Mouse (Mus musculus): ENCODE data around the gene Abhd5.
"Not testable (repeated sequence)": the region's sequence is repeated elsewhere in the genome, so short reads cannot be mapped to it uniquely, and the experiment has no call there.

The Abhd5 gene

DNA sequence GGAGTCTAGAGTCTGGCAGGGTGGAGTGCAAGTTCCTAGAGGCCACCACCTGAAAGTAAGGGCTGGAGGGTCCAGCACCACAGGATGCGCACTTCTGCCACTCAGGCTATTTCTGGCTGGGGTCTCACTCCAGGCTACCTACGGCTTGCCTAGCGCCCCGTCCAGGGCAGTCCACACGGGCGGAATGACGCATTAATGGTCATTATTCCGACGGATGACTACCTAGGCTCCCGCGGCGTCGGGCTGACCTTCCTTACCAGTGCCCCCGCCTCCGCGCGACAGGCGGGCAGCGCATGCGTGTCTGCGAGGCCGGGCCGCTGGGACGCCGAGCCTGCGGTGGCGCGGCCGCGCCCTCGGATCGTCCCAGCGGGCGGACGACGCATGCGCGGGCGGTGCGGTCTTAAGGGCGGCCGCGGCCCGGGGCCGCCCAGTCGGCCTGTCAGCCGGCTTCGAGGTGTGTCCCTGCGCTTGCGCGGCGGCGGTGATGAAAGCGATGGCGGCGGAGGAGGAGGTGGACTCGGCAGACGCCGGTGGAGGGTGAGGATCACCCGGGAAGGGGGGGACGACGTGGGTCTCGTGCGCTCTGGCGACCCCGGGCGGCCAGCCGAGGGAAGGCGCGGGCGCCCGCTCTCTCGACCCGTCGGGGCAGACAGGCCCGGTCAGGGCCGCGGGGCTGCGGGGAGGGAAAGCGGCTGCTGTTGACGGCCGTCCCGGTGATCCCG, at the start of gene Abhd5:
Abhd5 (plus strand) TSS at position 306 of the 722 bp plus-strand sequence.
- peak; percentile 96 for DNase-seq (ENCODE audit: low spot score)

DNA sequence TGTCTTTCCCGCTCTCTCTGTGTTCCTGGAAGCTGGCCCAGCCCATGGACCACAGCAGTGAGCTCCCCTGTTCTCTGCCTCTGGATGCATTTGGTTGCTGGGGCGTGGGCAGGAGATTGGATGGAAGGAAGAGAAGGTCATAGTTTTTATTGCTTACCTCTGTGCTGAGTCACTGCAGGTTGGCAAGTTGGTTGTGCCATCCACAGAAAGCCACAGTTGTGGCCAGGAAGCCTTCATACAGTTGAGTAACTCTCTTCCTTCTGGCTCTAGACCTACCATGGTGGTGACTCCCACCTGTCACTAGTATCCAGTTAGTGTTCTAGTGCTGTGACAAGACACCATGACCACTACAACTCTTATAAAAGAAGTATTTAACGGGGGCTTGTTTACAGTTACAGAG, 46.1 kb upstream of the Abhd5 start:
- DNase-seq (ENCODE audit: low spot score): no peak

DNA sequence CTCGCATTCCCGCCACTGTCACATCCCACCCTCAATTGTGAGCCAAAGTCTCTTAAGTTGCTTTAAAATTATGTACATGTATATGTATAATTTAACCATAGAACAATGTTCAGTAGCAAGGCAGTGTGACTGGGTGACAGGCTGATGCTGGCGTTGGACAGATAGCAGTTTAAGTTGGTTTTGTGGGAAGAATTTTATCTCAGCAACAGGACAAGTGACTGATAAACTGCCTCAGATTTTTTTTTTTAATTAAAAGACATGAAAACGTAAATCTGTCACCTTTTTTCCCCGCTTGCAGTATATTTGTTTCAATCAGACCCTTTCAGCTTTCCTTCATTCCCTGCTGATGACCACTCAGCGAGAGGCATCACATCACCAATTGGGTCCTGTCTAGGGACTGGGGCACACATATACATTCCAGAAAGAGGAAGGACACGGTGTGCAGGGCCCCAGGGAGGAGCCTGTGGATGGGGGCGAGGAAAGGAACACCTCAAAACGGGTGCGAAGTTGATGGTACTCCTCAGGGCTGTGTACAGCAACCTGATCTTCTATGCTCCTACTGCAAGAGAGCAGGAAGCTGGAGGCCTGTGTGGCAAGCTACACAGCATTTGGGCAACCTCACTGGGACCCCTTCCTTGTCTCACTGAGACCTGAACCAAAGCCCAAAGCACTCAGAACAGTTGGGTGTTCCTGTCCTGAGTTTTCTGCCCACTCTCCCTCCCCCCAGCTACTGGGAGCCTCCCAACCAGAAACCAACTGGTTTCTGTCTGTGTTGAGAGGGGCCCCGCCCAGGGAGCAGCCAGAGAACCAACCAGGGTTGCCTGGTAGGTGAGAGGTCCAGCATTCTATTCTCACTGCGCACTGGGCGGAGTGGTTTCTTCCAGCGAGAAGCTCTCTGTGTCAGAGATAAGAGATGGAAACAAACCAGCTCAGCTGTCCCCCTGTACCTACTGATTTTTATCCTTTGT, 42.1 kb upstream of the Abhd5 start:
- peak; percentile 53 for DNase-seq (ENCODE audit: low spot score)

DNA sequence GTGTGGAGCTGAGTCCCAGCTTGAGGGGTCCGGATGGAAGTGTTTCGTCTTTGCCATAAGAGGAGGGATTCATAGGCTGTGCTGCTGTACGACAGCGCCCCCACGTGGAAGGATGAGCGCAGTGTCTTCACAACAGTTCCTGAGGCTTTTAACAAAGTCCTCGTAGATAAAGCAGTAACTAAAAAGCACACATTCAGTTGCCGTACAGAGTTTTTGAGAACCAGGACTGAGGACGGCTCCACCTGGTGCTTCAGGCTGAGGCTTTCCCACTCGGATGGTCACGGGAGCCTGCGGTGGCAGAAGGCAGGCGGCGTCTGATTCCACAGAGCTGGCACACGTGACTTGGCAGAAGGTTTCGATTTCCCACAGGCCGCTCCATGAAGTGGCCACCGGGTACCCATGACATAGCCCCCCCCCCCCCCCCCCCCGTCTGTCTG, 40.8 kb upstream of the Abhd5 start:
- peak; percentile 89 for DNase-seq (ENCODE audit: low spot score)

DNA sequence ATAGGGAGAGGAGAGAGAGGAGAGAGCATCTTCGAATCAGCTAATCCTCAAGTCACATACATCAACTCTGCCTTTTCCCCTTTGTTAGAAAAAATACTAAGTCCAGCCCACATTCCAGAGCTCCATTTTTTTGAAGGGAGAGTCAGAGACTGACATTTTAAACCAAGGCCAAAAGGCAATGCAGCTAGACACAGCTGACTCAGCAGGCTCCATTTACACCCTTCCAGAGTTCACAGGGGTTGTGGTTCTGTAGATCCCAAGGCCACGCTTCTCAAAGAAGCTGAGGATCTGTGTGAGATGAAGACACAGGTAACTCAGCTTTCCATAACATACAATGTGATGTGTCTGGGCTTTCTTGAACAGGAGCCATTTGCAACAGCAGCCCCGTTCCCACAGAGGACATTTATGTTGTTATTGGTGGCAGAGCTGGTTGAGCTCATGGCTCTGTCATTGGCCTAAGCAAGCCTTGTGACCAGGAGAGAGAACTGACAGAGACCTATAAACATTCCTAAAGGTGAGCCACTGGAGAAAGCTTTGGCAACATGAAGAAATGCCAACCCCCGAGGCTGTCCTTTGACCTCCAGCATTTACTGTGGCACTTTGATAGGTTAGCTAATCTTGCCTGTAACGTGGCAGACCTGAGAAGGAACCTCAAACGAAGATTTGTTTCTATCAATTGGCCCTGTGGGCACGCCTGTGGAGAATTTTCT, 40.2 kb upstream of the Abhd5 start:
- peak; percentile 28 for DNase-seq (ENCODE audit: low spot score)

DNA sequence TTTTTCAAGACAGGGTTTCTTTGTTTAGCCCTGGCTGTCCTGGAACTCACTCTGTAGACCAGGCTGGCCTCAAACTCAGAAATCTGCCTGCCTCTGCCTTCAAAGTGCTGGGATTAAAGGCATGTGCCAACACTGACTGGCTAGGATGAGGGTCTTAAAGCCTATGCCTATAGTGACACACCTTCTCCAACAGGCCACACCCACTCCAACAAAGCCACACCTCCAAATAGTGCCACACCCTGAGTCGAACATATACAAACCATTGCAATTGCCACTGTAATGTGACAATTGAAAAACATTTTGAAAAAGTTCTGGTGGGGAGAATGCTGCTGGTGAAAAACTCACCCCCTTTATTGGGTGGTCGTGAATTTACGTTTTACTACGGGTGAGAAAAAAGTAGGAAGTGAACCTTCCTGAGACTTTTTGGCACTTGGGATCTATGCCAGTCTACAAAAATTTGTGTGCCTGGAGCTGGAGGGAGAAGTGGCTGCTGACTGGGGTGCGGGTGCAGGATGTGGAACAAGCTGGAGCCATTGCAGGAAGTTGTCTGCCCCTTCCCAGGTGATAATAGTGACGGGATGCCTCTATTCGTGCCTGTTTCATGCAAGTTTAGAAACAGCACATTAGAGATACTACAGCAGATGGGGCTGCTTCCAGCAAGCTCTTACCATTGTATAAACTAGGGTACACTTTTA, 39.0 kb upstream of the Abhd5 start:
- no peak for DNase-seq (ENCODE audit: low spot score)

DNA sequence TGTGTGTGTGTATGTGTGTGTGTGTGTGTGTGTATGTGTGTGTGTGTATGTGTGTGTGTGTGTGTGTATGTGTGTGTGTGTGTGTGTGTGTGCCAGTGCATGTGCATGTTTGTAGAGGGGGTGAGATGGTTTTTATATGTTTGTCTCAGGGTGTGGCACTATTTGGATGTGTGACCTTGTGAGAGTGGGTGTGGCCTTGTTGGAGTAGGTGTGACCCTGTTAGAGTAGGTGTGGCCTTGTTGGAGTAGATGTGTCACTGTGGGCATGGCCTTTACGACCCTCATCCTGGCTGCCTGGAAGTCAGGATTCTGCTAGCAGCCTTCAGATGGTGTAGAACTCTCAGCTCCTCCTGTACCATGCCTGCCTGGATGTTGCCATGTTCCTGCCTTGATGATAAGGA, 38.3 kb upstream of the Abhd5 start:
- DNase-seq (ENCODE audit: low spot score): not testable (repeated sequence)

DNA sequence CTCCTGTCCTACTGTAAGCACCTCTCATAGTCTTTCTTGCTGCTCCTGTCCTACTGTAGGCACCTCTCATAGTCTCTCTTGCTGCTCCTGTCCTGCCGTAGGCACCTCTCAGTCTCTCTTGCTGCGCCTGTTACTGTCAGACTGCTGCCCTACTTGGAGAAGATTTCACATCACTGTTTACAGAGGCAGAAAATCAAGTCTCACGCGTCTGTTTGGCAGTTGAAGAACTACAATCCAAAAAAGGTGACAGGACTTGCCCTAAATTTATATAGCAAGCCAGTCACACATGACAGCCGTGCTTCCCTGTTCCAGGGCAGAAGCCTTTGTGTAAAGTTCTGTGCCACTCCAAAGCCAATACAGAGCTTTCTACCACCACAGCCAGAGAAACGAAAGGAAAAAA, 37.0 kb upstream of the Abhd5 start:
- no peak for DNase-seq (ENCODE audit: low spot score)

DNA sequence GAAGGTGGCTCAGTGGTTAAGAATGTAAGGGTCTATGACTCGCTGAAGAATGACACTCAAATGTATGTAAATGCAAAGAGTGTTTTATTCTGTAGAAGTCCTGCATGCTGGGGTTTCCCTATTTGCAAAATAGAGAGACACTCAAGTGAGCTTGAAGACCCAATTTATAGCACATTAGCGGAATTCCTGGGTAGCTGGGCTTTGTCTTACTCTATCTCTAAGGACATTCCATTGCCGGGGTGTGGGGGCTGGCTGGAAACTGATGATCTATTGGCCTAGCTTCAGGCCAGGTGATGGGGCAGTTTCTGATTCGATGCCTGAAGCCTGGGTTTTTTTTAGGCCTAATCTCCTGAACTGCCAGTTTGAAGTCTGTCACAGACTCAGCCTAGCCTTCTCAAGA, 36.5 kb upstream of the Abhd5 start:
- no peak for DNase-seq (ENCODE audit: low spot score)

DNA sequence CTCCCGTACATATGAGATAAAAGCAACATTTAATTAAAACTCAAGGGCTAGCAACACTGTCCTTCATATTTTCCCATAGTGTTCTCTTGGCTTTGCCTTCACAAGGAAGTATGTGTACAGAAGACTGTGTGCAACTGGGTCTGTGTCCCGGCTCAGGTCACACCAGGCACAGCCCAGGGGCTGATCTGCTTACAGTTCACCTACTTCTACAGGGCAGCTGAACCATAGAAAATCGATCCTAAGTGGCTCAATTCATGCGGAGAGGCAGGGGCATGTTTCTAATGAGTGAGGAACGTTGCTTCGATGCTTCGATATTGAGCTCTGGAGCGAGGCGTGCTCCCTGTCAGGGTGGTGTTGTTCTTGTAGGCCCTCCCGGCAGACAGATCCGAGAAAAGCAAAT, 35.9 kb upstream of the Abhd5 start:
- DNase-seq (ENCODE audit: low spot score): no peak

DNA sequence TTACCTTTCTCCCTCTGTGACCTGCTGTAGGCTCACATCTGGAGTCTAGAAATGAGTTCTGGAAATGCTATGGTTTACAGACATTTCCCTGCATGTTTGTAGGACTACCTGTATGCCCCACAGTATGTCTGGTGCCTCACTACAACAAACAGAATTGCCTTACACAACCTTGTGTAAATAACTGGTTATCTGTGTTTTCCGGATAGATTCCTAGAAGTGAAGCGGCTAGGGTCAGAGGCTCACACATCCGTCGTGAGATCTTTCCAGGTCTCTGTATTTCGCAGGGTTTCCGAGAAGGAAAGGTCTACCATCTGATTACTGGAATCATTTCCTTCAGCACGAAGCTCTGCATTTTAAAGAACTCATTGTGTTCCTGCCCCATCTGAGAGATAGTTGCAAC, 34.8 kb upstream of the Abhd5 start:
- DNase-seq (ENCODE audit: low spot score): no peak

DNA sequence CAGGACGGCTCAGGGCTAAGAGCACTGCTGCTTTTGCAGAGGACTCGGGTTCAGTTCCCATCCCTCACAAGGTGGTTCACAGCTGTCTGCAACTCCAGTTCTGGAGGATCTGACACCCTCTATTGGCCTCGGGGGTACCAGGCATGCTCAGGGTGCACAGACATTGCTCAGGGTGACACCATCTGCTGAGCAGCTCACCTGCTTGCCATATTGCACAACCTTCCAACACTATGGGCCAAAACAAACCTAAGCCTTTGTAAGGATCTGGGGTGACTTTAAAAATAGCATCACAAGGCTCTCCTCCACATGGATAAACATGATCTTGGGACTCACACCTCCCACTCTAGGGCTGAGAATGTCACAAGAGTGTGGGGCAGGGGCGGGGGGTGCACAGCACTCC, 30.8 kb upstream of the Abhd5 start:
- DNase-seq (ENCODE audit: low spot score): no peak

DNA sequence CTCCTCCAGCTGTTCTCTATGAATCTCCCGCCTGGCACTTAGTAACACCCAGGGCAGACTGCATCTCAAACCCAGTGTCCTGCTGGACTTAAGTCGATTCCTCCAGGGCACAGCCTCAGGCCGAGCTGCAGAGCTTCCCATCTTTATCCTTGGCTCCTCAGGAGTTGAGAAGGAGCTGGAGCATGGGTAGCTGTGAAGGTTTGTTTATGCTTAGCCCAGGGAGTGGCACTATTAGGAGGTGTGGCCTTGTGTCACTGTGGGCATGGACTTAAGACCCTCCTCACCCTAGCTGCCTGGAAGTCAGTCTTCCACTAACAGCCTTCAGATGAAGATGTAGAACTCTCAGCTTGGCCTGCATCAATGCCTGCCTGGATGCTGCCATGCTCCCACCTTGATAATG, 29.1 kb upstream of the Abhd5 start:
- DNase-seq (ENCODE audit: low spot score): no peak

DNA sequence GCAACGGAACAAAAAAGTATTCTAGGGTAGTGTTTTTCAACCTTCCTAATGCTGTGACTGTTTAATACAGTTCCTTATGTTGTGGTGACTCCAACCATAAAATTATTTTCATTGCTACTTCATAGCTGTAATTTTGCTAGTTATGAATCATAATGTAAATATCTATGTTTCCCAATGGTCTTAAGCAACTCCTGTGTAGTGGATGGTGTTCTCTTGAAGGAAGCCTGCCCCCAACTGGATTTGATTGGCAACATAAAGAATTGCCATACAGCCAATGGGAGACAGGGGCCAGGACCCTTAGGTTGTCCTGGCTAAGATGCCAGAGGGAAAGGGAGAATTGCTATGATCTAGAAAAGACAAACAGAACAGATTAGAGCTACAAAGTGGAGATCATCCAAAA, 25.4 kb upstream of the Abhd5 start:
- DNase-seq (ENCODE audit: low spot score): no peak

DNA sequence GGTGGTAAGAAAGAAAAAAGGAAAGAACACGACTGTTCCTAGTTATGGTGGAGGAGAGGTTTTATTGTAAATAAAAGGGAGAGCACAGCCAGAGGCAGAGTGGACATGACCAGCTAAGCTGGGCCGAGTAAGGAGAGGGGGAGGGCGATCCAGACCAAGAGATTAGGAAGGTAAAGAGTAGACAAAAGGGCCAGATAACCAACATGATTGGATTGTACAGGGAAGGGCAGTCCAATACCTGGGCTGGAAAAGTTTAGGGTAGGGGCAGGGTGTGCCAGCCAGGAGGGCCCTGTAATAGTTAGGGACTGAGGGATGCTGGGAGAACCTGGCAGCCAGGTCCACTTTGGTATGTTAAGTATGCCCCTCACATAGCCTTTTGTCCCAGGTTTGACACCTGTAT, 23.2 kb upstream of the Abhd5 start:
- no peak for DNase-seq (ENCODE audit: low spot score)

DNA sequence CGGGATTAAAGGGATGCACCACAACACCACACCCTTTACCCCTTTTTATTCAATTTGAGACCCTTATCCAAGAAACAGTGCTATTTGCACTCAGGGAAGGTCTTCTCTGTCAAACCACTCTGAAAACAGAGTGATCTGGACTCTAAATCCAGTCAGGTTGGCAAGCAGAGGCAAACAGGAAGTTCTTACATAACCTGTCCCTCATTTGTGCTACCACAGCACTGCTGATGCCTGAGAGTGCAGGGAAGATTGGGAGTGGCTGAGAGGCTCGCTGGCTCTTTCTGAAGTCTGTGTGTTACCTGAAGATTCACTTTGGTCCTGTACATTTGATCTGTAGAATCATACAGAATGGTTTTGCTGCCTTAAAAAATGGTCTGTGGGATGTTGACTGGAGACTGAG, 14.7 kb upstream of the Abhd5 start:
- DNase-seq (ENCODE audit: low spot score): no peak

DNA sequence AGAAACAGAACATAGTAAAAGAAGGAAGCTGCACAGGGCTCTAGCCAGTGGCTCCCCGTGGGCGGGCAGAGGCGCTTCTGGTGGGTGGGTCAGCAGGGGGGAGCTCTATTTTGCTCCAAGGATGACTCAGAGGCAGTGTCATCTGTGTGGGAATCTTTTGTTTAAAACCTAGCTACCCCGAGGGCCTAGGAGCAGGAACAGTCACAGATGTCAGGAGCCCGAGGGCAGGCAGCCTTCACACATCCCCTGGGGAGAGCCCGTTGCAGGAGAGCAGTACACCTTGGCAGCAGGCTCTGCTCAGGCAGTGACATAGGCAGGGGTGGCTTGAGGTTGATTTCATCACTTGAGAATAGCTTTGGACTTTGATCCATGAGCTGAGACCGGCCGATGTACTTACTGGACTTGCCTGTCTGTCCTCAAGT, 13.9 kb upstream of the Abhd5 start:
- DNase-seq (ENCODE audit: low spot score): no peak

DNA sequence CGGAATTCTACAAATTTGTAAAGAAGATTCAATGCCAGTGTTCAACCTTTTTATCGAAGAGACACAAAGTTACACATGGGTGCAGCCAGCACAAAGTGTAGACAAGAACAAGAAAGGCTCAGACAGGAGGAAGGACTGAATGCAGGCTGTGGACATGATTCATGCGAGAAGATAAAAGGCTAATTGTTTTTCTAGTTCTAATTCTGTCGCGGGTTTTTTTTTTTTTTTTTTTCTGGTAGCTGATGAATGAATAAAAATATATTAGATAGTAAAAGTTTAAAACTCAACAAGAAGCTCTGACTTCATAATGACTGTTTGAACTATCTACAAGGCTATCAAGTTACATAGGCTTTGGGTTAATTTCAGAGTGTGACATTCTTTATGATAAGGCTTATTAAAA, 11.4 kb upstream of the Abhd5 start:
- DNase-seq (ENCODE audit: low spot score): no peak

DNA sequence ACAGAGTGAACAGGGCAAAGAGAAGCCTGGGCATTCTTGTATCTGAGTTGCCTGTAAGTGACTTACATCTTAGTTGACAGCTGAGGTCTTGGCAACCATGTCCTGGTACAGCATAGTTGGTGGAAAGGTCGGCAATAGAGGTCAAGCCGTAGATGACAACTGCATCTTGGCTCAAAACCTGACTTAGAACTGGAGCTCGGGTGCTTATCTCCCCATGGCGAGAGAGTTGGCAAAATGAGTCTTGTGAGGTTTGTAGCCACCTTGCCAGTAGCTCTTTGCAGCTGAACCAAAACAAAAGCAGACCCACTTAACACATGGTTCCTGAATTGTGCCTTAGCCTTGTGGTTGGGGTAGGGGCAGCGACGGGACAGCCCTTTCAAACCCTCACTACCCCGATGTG, 8.0 kb upstream of the Abhd5 start:
- no peak for DNase-seq (ENCODE audit: low spot score)

DNA sequence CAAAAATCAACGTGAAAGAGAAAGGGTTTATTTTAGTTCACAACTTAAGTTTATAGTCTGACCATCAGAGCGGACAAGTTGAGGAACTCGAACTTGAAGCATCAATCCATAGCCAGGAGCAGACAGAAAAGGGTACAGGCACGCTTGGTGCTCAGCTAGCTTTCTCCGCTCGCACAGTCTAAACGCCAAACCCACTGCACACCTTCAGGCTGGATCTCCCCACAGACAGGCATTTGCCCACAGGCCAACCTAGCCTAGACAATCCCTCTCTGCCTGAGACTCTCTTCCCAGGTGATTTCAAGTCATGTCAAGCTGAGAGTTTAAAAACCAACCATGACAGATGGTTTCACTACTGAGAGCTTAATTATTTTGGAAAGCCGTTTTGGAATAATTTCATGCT, 6.8 kb upstream of the Abhd5 start:
- no peak for DNase-seq (ENCODE audit: low spot score)

DNA sequence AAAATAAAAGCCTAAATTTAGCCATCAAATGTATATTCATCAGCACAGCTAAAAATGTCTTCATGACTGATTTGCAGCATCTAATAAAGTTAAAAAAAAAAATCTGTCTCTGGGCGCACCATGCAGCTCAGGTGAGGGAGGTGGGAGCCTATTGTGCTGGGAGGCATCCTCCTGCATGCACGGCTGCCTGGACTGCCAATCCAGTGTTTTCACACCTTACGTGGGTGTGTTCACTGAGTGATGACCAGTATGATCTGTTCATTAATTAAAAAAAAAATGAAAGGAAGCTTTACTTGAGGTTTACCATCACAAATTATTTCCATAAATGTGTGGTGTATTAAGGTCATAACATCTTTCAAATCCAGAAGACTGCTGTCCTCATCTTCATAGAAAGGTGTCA, 6.1 kb upstream of the Abhd5 start:
- DNase-seq (ENCODE audit: low spot score): no peak

DNA sequence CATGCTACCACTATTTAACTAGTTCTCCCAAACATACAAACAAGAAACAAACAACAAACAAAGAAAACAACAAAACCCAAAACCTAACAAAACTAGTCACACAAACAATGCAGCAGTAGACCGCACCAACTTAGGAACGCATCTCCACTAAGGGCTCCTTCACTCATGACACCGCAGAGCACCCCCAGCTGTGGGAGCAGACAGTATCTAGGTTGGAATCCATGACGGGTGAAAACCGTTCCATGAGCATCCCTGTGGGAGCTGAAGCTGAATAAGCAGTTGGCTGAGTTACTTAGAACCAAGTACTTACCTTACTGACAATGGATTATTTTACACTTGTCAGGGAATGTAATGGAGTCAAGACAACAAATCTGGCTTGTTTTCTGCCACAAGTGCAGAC, 5.3 kb upstream of the Abhd5 start:
- DNase-seq (ENCODE audit: low spot score): no peak

Measured in urinary bladder, postnatal 25 days (tissue).